Comparison of ENCODE assay signal across 8 mouse cellular contexts in genomic region chr2:33888100-33888385, GRCm38 (mm10). TPM values are rescaled to one million over a fixed set of nuclear protein-coding genes. Genes with fewer than 3 reads are reported as not detected.
DNase-seq lines count a peak whose midpoint lies in the region; ATAC-seq and TF ChIP-seq lines count a peak whose summit lies in the region.

No protein-coding gene starts in this region.

- peaks cover 10% of the 10 kb centered on the region for H3K4me1 ChIP-seq in cerebellum, adult 2 months (ENCODE audit: control insufficient read depth, insufficient read depth, low read length)
- peaks cover 68% of the 10 kb centered on the region for H3K4me1 ChIP-seq in megakaryocyte, embryonic 14.5 days
- H3K4me1 ChIP-seq in liver, embryonic 12.5 days = peaks cover 35% of the 10 kb centered on the region

- H3K27me3 ChIP-seq in cerebellum, adult 2 months (ENCODE audit: control insufficient read depth, insufficient read depth, low read length) = no peaks in the 10 kb centered on the region
- H3K27me3 ChIP-seq in megakaryocyte, embryonic 14.5 days (replicated peaks) = no peaks in the 10 kb centered on the region
- no peaks in the 10 kb centered on the region for H3K27me3 ChIP-seq in liver, embryonic 12.5 days (replicated peaks)

- peak overlapping the region; percentile 90 for H3K4me2 ChIP-seq in liver, embryonic 12.5 days

- TF ChIP-seq POLR2A in cerebellum, adult 2 months (IDR thresholded peaks at IDR 0.05; ENCODE audit: borderline replicate concordance, insufficient read depth, low read length) = no peak

- 21% methylated on average over 6 of the region's 6 CpGs for WGBS in cerebellum, adult 2 months
- WGBS in liver, embryonic 12.5 days (ENCODE audit: insufficient replicate concordance) = 74% methylated on average over 6 of the region's 6 CpGs

- peaks cover 17% of the 10 kb centered on the region for H3K36me3 ChIP-seq in megakaryocyte, embryonic 14.5 days (replicated peaks; ENCODE audit: low read length)
- H3K36me3 ChIP-seq in liver, embryonic 12.5 days = no peaks in the 10 kb centered on the region

- TF ChIP-seq CTCF in cerebellum, adult 2 months (IDR thresholded peaks at IDR 0.05; ENCODE audit: borderline replicate concordance, insufficient read depth, low read depth, low read length) = no peak

- ATAC-seq in megakaryocyte, adult 5-6 weeks (ENCODE audit: poor library complexity, severe bottlenecking) = no peak
- no peak for ATAC-seq in liver, embryonic 12.5 days

- peak overlapping the region; percentile 90 for H3K9ac ChIP-seq in liver, embryonic 12.5 days

- peaks cover 9% of the 10 kb centered on the region for H3K9me3 ChIP-seq in megakaryocyte, embryonic 14.5 days
- H3K9me3 ChIP-seq in liver, embryonic 12.5 days (replicated peaks) = no peaks in the 10 kb centered on the region

- peak overlapping the region; percentile 70 for H3K27ac ChIP-seq in cerebellum, adult 2 months (ENCODE audit: insufficient read depth, low read length)
- H3K27ac ChIP-seq in liver, embryonic 12.5 days = 0 out of 2 replicates have a peak overlapping the region, but pooled peaks have one; percentile 91

- H3K4me3 ChIP-seq in cerebellum, adult 2 months (replicated peaks; ENCODE audit: insufficient read depth, low read depth, low read length) = peak overlapping the region; percentile 63
- peak overlapping the region; percentile 99 for H3K4me3 ChIP-seq in megakaryocyte, embryonic 14.5 days (replicated peaks)
- peak overlapping the region; percentile 74; the same call in 1 of the 2 replicates for H3K4me3 ChIP-seq in liver, embryonic 12.5 days

- DNase-seq in cerebellum, adult 2 months = no peak
- no peak for DNase-seq in cerebellum, postnatal 25 days
- no peak for DNase-seq in testis, postnatal 10 days (ENCODE audit: low spot score)
- no peak for DNase-seq in natural killer cell, adult 2 months (ENCODE audit: low spot score in 2 of 2)
- DNase-seq in urinary bladder, postnatal 10 days (ENCODE audit: low spot score) = no peak

RNA-seq across cellular contexts. Expression of gene Mvb12b, which starts 0.3 kb away (rescaled TPM):
- 68.4 and 70.8 TPM in 2 replicates for polyA plus RNA-seq in cerebellum, adult 2 months (2012; rRNA removed)
- polyA plus RNA-seq in megakaryocyte, embryonic 14.5 days (2012; ENCODE audit: insufficient read depth, low replicate concordance) = 181 and 204 TPM in 2 replicates
- total RNA-seq in megakaryocyte, adult 5-6 weeks (2015) = 22.2 and 23.9 TPM in 2 replicates
- 9.5 and 10.1 TPM in 2 replicates for total RNA-seq in megakaryocyte, adult 5-6 weeks (2017)
- polyA plus RNA-seq in liver, embryonic 12.5 days (2016; fragmentation: Nextera tagmentation; extraction: Ambion mirVana) = 21.3 and 21.6 TPM in 2 replicates
